Mouse (Mus musculus) myocyte (in vitro differentiated cells): ENCODE data around the gene Nampt.

Experiments
- CEBPB ChIP-seq: IDR thresholded peaks from 2 replicates; pipeline ENCODE4 v1.6.1; 2011; ENCODE audit warnings: mild to moderate bottlenecking, moderate library complexity; ENCODE audit not compliant: poor library complexity, insufficient read depth, severe bottlenecking
- MAX ChIP-seq: IDR thresholded peaks from one replicate; pipeline ENCODE4 v1.6.1; 2011; ENCODE audit warnings: low read depth, mild to moderate bottlenecking, control low read depth
- POLR2A ChIP-seq: IDR thresholded peaks from one replicate; pipeline ENCODE4 v1.6.1; 2011; ENCODE audit warnings: low read depth, mild to moderate bottlenecking, control low read depth, moderate library complexity; ENCODE audit not compliant: insufficient read length
- POLR2AphosphoS2 ChIP-seq: IDR thresholded peaks from one replicate; pipeline ENCODE4 v1.6.1; 2011; ENCODE audit warnings: low read depth, control low read depth; ENCODE audit not compliant: insufficient read length

GRCm38 (mm10) chr12:32893212-32893611 is 73.9 kb downstream of the Nampt start:
- TF ChIP-seq POLR2A (no peak), POLR2AphosphoS2 (no peak), MAX (no peak), CEBPB (no peak)
